Mouse (Mus musculus) adrenal gland, adult 18-20 months (tissue): ENCODE measurements around the gene Ppm1j. TPM values are rescaled to one million over a fixed set of nuclear protein-coding genes. Genes with fewer than 3 reads are reported as not detected.

Experiments
- DNase-seq, 2 experiments: peaks; one replicate each; pipeline ENCODE4 v3.0.0; 2021 to 2022; ENCODE audit warnings: low spot score in 2 of 2
- total RNA-seq, 2 experiments: library from RNA; stranded (reverse); gene quantifications; 1 replicate in 1 of 2; 2 replicates in 1 of 2; pipeline ENCODE4 v1.2.3; 2021

Ppm1j gene
- total RNA-seq, 2 experiments from 2014 or later, result 2.9 to 4.6 TPM

DNA sequence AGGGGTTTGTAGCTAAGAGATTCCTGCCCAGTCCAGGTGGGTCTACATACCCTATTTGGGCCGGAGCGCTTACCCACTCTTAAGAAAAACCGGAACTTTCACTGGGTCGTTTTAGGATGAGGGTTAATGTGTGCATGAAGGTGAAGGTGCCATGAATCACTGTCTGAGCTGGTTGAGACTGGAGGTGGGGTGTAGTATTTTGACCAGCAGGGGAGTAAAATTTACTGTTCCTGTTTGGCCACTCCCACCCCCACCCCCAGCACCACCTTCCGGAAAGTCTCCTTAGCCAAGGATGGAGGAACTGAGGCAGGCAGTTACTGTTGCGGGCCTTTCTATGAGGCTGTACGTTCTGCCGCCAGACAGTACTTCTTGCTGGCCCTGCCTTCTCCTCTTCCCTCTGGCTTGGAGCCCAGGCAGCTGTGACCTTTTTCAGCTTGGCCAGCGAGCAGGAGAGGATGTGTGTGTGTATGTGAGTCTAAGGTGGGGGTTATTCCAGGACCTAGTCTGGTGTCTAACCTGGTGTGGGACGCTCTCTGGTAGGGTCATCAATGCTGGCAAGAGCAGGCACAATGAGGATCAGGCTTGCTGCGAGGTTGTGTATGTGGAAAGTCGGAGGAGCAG lies 1.3 kb downstream of the Ppm1j start:
- DNase-seq, result peak; percentile 45 to 46

DNA sequence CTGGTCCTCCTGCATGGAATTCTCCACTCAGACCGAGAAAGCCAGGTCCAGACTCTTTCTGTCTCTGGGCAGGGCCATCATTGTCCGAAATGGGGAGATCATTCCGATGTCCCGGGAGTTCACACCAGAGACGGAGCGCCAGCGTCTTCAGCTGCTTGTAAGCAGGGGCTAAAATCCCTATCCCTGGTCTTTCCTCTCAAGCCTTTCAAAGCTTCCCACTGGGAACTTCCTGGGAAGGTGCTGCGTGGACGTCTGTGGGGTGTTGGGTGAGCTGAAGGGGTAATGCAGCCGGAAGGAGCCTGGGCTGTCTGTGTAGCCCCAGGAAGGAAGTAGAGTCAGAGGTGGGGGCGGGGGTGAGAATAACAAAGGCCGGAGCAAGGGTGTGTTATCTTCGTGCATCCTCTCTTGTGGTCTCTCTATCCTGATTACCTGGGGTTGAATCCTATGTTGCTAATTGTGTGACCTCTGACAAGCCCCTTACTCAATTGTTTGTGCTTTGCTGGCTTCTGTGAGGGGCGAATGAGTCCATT lies 3.2 kb downstream of the Ppm1j start:
- DNase-seq, result no peak

DNA sequence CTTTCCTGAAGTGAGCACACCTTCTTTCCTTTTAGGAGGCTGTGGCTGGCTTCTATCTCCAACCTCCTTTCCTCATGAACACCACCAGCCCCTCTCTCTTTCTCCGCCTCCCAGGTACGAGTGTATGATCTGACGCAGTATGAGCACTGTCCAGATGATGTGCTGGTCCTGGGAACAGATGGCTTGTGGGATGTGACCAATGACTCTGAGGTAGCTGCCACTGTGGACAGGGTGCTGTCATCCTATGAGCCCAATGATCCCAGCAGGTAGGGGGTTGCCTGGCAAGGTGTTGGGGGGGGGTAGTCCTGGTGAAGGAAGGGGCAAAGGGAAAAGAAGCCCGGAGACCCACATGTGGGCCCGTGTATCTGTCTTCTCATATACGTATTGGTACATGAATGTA lies 4.4 kb downstream of the Ppm1j start:
- no peak for DNase-seq

DNA sequence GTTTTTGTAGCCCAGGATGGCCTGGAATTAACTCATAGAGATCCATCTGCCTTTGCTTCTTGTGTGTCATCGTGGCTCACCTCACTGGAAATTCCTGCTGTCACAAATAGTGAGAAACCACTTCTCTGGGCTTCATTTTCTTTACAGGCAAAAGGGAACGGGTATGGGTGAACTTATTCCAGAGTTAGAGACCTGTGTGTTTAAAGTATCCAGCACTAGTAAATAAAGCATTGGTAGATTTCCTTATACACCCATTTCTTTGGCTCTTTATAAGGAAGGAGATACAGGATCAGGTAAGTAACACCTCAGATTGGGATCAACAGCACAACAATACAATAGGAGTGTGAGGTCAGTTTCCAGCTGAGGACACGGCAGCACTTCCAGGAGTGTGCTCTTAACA lies 7.2 kb downstream of the Ppm1j start, which contains the start of gene Rhoc:
Gene Rhoc (plus strand): TSS at position 301 of the 400 bp plus-strand sequence.
- no peak for DNase-seq

DNA sequence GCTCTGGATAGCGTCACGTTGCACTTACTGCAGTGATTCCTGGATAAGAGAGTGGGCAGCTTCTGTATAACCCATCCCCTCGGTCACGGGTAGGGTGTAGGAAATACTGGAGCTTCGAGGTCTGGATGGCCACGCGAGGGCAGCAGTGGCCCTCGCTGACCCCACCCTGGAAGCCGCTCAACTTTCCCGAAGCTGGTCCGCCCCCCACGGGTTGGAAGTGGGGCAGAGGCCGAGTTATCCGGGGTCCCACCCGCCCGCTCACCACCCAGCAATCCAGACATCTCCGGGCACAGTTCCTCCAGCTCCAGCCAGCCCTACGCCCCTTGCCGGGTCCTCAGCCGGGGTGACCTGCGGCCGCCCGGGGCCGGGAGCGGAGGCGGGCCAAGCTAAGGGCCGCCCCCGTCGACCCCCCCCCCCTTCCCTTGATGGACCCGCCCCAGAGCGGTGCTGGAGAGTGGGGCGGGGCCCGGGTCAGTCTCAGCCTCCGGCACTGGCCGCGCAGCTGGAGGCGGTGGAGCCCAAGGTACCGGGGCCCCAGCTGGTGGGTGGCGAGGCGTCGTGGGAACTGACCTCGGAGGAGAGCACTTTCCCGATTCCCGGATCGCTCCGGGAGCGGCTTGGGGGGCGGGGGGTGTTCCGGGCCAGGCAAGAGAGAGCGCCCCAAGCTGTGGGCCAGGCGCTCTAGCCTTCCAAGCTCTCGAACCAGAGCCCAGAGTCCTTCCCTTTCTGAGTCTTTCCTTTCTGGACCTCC lies 7.9 kb downstream of the Ppm1j start:
- peak; percentile 73 to 81 for DNase-seq

DNA sequence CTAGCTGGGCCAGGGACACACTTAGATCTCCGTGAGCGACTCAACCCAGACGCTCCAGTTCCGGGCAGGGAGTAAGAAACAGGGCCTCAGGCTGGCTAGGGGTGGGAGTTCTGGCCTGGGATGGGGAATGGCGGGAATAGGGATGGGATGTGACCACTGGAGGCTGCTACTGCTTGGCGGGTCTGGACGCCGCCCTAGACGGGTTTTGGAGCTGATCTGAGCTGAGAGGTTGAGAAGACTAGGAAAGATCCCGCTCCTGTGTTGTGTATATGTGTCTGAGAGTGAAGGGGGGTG lies 8.4 kb downstream of the Ppm1j start:
- DNase-seq, result peak in 1 of 2 experiments; percentile 26

DNA sequence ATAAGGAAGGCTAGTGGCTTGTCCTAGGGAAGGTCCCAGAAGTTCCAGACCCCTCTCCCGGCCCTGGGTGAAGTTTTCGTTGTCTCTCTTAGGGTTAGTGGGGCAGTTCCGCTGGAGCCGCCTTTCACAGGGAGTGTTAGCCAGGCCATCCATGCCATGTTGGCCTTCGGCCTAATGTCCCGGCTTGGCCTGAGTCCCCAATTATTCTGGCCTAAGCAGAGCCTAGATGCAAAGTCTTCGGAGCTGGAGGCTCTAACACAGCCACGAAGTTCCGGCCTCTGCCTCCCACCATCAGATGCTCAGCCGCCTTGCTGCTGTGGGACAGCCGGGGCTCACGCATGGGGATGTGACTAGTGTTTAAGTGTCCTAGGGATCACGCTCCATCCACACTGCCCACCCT lies 9.0 kb downstream of the Ppm1j start:
- DNase-seq, result peak; percentile 30 to 55

DNA sequence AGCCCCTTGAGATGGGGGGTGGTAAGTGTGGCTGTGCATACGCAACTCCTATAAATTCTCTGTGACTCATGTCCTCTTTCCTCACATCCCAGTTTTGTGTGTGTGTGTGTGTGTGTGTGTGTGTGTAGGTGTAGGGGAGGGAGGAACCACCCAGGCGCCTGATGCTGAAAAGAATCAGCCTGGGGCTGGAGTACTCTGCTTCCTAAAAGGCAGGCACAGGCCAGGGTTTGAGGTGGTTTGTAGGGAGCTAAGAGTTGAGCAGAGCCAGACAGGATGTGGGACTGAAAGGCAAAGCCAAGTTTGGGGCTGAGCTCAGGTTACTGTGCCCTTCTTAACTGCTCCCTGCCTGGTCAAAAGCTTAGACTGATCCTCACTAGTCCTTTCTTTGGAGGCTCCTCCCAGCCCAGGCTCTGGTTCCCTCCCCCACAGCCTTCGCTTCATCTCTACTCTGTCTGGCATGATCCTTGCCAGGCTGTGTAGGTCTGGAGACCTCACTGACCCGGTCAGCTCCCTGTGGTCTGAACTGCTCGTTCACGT lies 9.6 kb downstream of the Ppm1j start:
- no peak for DNase-seq

DNA sequence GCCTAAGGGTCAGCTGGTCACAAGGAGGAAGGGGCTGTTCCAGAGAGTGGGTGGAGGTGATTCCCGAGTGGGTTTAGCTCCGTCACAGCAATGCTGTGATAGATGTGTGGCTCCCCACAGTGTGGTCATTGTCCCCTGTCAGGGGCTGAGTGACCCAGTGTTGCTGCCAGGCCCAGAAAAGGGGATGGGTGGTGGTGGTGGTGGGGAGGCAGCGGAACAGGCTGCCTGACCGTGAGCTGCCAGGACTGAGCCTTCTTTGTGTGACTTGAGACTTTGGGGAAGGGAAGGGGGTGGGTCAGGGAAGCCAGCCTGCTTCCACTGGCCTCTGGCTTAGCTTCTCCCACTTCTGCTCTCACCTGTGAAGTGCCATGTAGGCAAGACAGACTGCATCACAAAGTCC lies 10.2 kb downstream of the Ppm1j start:
- DNase-seq, result no peak

DNA sequence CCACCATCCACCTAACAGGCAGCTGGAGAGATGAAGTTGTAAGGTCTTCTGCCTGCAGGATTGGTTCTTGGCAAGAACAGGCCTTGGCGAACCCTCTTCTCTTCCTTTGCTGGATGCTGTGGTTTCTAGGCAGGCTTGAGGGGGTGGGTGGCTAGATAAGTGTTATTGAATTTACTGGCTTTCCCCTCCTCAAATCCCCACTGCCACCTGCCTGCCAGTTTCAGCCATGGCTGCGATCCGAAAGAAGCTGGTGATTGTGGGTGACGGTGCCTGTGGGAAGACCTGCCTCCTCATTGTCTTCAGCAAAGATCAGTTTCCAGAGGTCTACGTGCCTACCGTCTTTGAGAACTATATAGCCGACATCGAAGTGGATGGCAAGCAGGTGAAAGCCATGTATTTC lies 10.8 kb downstream of the Ppm1j start:
- DNase-seq, result no peak

DNA sequence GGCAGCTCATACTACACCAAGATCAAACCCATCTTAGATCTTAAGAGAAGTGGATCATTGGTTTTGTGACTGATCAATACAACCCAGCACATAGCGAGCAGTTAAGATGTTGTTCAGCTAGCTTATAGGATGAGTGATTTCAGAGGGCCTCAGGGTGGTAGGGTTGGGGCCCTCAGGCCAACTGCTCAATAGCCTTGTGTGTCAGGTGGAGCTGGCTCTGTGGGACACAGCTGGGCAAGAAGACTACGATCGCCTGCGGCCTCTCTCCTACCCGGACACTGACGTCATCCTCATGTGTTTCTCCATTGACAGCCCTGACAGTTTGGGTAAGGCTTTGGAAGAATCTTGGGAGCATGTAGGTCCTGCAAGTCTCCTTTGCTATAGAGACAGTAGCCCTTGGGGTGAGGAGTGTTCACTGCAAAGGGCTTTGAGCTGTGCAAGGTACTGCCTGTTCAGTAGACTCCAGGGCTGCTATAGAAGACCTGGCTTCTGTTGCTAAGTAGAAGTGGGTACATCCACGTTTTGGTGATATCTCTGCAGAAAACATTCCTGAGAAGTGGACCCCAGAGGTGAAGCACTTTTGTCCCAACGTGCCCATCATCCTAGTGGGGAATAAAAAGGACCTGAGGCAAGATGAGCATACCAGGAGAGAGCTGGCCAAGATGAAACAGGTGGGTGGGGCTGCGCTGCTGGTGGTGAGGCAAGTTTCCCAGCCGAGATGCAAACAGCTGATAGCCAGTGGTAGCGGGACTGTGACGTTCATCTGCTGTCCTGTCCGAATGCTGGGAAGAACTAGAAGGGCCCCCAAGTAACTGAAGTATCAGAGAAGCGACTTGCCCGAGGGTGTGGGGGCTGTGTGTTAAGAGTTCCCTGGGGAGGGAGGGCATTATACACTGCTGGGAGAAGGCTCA lies 11.8 kb downstream of the Ppm1j start:
- DNase-seq, result no peak

DNA sequence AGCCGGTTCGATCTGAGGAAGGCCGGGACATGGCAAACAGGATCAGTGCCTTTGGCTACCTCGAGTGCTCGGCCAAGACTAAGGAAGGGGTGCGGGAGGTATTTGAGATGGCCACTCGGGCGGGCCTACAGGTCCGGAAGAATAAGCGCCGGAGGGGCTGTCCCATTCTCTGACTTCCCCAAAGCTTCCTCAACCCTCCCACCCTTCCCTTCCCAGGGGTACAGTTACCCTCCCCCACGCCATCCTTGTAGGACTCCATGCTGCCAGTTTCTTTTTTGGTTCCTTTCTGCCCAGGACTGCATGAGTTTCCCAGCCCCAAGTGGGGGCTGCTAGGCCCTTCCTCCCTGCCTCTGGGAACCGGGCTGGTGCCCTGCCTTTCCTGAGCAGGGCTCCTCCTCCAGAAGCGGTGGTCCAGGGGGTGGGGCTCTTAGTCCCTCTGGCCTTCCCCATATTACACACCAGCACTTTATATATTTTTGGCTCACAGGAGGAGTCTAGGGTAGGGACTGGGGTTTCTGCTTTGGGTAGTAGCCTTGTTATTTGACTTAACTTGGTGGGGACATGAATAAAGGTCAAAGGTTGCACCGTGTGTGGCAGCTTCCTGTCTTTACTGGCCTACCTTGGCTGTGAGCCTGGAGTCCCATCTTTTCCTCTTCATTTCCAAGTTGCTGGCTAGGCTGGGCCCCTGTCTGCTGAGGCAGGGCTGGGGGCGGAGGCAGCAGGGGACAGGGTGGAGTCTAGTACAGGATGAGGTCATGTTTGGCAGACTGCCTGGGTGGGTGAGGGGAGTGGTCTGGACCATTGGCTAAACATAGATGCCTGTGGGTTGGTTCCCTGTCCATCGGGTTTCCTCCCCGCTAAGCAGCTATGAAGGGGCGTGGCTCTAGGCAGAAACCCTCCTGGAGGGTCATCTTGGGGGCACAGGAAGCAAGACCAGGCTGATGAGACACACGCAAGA lies 13.3 kb downstream of the Ppm1j start:
- peak; percentile 75 to 85 for DNase-seq

DNA sequence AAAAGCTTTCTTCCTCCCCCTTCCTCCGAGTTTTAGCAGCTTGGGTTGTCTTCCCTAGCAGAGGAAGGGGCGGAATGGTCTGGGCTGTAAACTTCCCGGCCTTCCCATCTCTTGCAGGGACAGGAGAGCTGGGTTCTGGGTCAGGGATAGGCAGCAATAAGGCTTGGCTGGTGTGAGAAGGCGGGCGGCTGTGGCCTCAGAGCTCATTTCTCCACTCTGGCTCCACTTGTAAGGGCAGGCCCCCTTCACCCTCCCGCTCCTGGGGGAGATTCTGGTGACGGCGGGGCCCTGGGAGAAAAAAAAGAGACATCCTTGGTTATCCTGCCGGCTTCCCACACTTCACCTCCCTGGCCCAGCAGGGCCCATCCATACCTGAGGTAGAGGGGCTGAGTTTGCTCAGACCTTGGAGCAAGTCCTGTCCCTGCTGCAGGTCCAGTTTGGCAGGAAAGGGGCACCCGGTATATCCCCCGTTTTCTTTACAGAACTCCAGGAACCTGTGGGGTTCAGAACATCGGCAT lies 14.2 kb downstream of the Ppm1j start:
- no peak for DNase-seq

DNA sequence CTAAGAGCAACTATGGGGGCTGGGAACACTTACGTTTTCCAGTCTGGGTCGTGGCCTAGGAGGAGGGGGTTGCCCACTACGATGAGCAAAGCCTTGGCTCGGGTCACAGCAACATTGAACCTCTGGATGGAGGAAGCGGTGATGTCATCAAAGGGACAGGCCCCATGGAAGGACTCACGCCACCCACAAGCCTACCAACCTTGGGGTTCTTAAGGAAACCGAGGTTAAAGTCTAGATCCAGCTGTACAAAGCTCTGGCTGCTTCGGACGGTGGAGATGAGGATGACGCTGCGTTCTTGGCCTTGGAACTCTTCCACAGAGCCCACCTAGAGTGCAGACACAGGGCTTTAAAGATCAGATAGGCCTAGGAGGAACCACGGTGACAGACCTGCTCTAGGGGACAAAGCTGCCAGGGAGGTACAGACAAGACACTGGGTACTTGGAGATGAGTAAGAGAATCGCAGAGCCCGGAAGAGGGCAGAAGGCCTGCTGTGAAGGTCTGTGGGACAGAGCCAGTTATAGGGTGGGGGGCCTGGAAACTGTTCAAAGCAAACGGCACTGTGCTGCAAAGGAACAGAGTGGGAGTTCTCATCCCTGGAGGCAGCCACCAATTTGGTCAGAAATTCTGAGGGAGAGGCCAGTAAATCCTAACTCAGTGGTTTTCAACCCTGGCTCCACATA lies 14.9 kb downstream of the Ppm1j start:
- DNase-seq, result peak in 1 of 2 experiments; percentile 28

DNA sequence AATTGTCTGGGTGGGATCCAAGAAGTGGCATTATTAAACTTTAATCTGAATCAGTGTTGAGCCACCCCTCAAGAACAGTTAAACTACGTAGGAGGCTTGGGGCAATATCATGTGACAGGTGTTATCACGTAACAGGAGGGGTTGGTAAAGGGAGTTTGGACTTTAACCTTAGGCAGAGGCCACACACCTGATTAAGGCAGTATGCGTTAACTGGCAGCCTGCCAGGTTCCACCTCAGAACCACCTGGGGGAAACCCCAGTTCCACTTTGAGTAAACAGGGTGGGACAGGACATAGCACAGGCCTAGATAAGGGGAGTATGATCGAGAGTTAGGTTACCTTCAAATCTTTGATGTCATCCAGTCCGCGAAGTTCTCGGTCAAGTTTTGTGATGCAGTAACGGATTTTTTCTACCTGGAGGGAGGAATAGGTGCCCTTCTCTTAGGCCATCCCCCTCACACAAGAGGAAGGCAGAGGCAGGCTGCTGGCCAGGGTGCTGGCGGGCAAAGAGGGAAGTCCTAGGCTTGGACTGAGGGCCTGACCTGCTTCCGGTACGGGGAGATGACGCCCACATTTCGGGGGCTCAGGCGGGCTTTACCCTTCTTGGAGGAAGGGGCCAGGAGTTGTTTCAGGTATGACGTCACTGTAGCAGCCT lies 15.7 kb downstream of the Ppm1j start:
- no peak for DNase-seq

DNA sequence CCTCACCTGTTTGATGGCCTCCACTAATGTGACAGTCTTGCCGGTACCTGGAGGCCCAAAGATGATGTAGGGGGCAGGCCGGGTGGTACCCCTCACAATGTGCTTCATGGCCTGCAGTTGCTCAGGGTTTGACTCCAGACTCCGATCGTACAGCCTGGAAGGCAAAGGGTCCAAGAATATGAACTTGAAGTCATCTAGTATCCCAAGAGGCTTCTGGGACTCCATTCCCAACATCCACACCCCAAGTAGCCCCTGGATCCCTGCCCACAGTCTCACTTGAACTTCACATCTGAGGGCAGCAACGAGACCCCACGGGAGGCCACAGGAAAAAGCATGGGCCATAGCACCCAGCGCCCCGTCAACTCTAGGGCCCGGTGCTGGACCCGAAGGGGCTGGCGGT lies 19.8 kb downstream of the Ppm1j start:
- DNase-seq, result no peak

DNA sequence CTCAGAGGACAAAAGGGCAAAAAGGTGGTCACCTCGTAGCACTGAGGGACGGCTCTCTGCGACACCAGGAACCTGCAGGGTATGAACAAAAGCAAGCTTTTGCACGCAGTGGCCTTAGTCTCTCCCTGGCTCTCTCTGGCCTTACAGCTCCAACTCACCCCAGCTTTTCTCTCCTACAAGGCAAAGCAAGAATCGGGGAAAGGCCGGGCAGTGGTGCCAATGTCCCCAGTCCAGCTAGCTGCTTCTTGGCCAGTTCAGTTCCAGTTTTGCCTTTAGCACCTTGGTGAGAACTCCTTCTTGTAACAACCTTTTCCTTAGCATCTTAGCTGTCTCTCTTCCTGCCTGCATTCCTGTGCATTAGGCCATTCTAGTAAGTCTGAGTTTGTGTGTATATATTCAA lies 20.6 kb downstream of the Ppm1j start:
- no peak for DNase-seq

DNA sequence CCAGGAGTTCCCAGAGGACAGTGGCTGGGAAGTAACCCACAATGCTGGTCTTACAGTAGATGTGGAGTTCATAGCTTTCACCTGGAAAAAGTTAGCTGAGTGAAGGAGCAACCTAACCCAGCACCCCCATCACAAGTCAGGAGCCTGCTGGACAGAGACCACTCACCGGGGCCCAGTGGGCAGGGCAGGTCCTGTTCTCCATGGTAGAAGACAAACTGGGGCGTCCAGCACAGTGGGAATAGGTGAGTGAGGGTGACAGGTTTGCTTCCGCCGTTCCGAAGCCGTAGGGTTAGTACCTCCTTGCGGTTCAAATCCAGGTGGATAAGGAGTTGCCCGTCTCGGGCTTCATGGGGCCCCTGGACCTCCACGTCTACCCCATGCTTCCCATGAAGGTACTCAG lies 23.5 kb downstream of the Ppm1j start:
- no peak for DNase-seq

DNA sequence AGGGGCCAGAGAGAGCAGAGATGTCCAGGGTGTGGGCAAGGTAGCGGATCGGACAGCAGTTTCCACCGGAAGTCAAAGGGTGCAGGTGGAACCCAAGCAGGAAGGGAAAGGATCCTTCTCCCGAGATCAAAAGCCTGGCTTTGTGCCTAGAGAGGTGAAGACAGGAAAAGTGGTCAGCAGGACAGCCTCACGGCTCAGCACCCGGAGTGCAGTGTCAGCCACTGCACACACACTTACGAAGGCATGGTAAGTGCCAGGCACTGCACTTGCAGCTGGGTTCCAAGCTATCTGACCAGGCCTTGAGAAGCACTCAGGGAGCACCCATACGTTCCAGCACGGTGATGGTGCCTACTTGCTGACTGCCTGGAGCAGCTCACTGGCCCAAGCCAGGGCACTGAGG lies 24.7 kb downstream of the Ppm1j start:
- DNase-seq, result no peak
